Mouse (Mus musculus): ENCODE measurements around the gene Amer3.

DNA sequence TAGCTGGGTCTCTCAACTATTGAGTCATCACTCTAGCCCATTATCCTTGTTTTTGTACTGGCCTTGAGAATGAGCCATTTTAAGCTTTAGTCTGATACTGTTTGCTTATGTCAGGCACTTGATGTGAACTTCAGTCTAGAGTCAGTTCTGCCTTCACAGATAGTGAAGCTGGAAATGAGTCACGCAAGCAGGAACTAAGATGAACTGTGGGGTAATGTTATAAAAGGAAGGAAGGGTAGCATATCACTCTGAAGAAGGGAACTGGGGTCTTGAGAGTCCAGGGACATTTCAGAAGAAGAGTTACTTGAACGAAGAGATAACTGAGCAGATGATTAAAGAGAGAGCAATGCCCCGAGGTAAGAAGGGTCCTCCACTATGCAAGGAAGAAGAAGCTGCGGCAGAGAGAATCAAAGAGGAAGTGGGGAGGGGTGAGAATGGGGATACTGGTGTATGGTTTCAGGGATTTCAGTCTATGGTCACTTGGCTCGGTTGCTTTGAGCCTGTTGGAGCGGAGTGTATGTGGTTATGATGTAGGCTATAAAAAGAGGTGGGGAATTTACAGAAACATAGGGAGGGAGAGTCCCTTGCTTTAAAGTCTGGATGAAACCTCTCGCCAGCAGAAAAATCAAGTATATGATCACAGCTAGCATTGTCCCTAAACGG, 14.9 kb upstream of the Amer3 start:
- no peak for TF ChIP-seq CTCF (IDR thresholded peaks at IDR 0.05; ENCODE audit: borderline replicate concordance, control insufficient read depth, extremely low read depth, insufficient read depth, low read length, poor library complexity)
- TF ChIP-seq POLR2A (IDR thresholded peaks at IDR 0.05; ENCODE audit: control insufficient read depth, extremely low read depth, insufficient read depth, low read length, poor library complexity) = no peak
